Mouse (Mus musculus) cortical plate, adult 2 months (tissue): ENCODE data around the gene Zfp362.

Experiments used
- CTCF ChIP-seq: fragments of 200-500 bp; IDR thresholded peaks from 2 replicates; pipeline ENCODE4 v1.5.1; 2011; ENCODE audit warnings: mild to moderate bottlenecking, control low read depth, low read length; ENCODE audit not compliant: insufficient read depth; ENCODE audit errors: extremely low read depth
- POLR2A ChIP-seq: fragments of 200-500 bp; IDR thresholded peaks from 2 replicates; pipeline ENCODE4 v1.6.1; 2011; ENCODE audit warnings: mild to moderate bottlenecking, low read length, control low read depth; ENCODE audit not compliant: insufficient read depth; ENCODE audit errors: extremely low read depth

GRCm38 (mm10) chr4:128737825-128738610 is 67.8 kb downstream of the Zfp362 start:
- no peak for TF ChIP-seq POLR2A
- no peak for TF ChIP-seq CTCF
